9 mouse cellular contexts compared by ENCODE assay signal in the genomic region with DNA sequence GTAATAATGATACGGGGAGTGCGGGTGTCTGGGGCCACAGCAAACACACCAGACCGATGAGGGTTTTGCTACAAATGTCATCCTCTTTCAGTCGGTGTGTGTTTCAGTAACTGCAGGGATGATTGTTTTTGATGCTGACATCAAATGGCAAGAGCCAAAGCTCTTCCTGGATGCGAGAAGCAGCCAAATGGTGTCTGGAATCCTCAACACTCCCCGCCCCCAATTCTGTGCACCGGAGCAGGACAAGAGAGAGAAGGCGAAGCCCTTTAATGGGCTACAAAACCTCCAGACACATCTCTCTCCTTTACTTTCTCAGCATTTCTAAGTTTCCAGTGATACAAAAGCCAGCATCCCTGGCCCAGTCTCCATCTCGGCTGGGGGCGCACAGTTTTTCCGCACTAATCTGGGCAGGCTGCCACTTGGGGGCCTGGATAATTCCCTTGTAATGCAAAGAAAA.
DNase-seq lines count a peak whose midpoint lies in the region; ATAC-seq and TF ChIP-seq lines count a peak whose summit lies in the region.
"Had no signal": no experiment of that assay in that cellular context is flagged by ENCODE, and none has a peak within 500 bp of the region (broad histone marks: within the 10 kb centered on the region; RNA-seq: fewer than 3 reads in every experiment).

No protein-coding gene starts in this region.

- ATAC-seq in cerebellum, adult (ENCODE audit: insufficient number of reproducible peaks, low FRiP score, low TSS enrichment) = no peak
- ATAC-seq in lung, embryonic 14.5 days (ENCODE audit: insufficient read depth) = no peak
- ATAC-seq in limb, embryonic 12.5 days (ENCODE audit: insufficient number of reproducible peaks, insufficient read depth, low FRiP score, low TSS enrichment, low read depth) = no peak
- ATAC-seq in monocyte, adult 5-6 weeks (replicated peaks; ENCODE audit: insufficient number of reproducible peaks, low FRiP score, low TSS enrichment, poor library complexity, severe bottlenecking) = no peak
- ATAC-seq: activated CD4-positive, CD25-positive, alpha-beta regulatory T cell, adult 4 months had no signal

- intact Hi-C loops in gastrocnemius, postnatal 14 days (cut with DNase I; ENCODE audit: low total_unique reads) = no loop called here

- DNase-seq in cerebellum, adult 2 months = peak; percentile 20
- DNase-seq in lung, embryonic 14.5 days = peak; percentile 23
- no peak for DNase-seq in lung, adult 2 months
- DNase-seq in gastrocnemius, postnatal 14 days = no peak
- DNase-seq in left cerebral cortex, adult 11 months (ENCODE audit: low spot score) = no peak

- no peaks in the 10 kb centered on the region for H3K27me3 ChIP-seq in cerebellum, adult 2 months (ENCODE audit: control insufficient read depth, insufficient read depth, low read length)
- no peaks in the 10 kb centered on the region for H3K27me3 ChIP-seq in lung, embryonic 14.5 days (ENCODE audit: insufficient read depth, low read length)
- peaks cover 6% of the 10 kb centered on the region; the same call in 1 of the 2 replicates for H3K27me3 ChIP-seq in limb, embryonic 12.5 days

- no peak overlapping the region for H3K27ac ChIP-seq in cerebellum, adult 2 months (ENCODE audit: insufficient read depth, low read length)
- H3K27ac ChIP-seq in lung, embryonic 14.5 days (ENCODE audit: low read depth) = no peak overlapping the region
- no peak overlapping the region for H3K27ac ChIP-seq in limb, embryonic 12.5 days

- no peak for TF ChIP-seq POLR2A in cerebellum, adult 2 months (IDR thresholded peaks at IDR 0.05; ENCODE audit: borderline replicate concordance, insufficient read depth, low read length)
- no peak for TF ChIP-seq POLR2A in lung, adult 2 months (IDR thresholded peaks at IDR 0.05; ENCODE audit: borderline replicate concordance, extremely low read depth, low read depth, low read length)

- H3K9ac ChIP-seq in lung, embryonic 14.5 days = no peak overlapping the region
- H3K9ac ChIP-seq in limb, embryonic 12.5 days (replicated peaks) = no peak overlapping the region

- WGBS in cerebellum, adult 2 months = 10% methylated on average over 11 of the region's 11 CpGs
- WGBS in lung, embryonic 14.5 days = 16% methylated on average over 11 of the region's 11 CpGs
- WGBS in lung, adult 2 months = 68% methylated on average over 11 of the region's 11 CpGs
- WGBS in limb, embryonic 12.5 days = 11% methylated on average over 11 of the region's 11 CpGs

- no peaks in the 10 kb centered on the region for H3K36me3 ChIP-seq in lung, embryonic 14.5 days (ENCODE audit: insufficient read depth)
- no peaks in the 10 kb centered on the region for H3K36me3 ChIP-seq in limb, embryonic 12.5 days

- no peaks in the 10 kb centered on the region for H3K4me1 ChIP-seq in cerebellum, adult 2 months (ENCODE audit: control insufficient read depth, insufficient read depth, low read length)
- H3K4me1 ChIP-seq in lung, embryonic 14.5 days (ENCODE audit: insufficient read depth) = no peaks in the 10 kb centered on the region
- H3K4me1 ChIP-seq in lung, adult 2 months (ENCODE audit: control insufficient read depth, insufficient read depth, low read length) = no peaks in the 10 kb centered on the region
- peaks cover 16% of the 10 kb centered on the region; the same call in 1 of the 2 replicates for H3K4me1 ChIP-seq in limb, embryonic 12.5 days (replicated peaks)

- TF ChIP-seq CTCF in cerebellum, adult 2 months (IDR thresholded peaks at IDR 0.05; ENCODE audit: borderline replicate concordance, insufficient read depth, low read depth, low read length) = no peak
- no peak for TF ChIP-seq CTCF in lung, embryonic 14.5 days (IDR thresholded peaks at IDR 0.05; ENCODE audit: low read depth)
- no peak for TF ChIP-seq CTCF in lung, adult 2 months (IDR thresholded peaks at IDR 0.05; ENCODE audit: insufficient read depth, low read length)

- no peak overlapping the region for H3K4me3 ChIP-seq in cerebellum, adult 2 months (replicated peaks; ENCODE audit: insufficient read depth, low read depth, low read length)
- no peak overlapping the region for H3K4me3 ChIP-seq in lung, embryonic 14.5 days (ENCODE audit: low read depth, low read length)
- H3K4me3 ChIP-seq in lung, adult 2 months (replicated peaks; ENCODE audit: extremely low read depth, low read depth, low read length) = no peak overlapping the region
- H3K4me3 ChIP-seq in limb, embryonic 12.5 days (replicated peaks) = no peak overlapping the region

- no peaks in the 10 kb centered on the region for H3K9me3 ChIP-seq in lung, embryonic 14.5 days (ENCODE audit: low read depth, low read length)
- no peaks in the 10 kb centered on the region for H3K9me3 ChIP-seq in limb, embryonic 12.5 days

- H3K4me2 ChIP-seq in lung, embryonic 14.5 days = no peak overlapping the region
- H3K4me2 ChIP-seq in limb, embryonic 12.5 days = peak overlapping the region; percentile 40

Comparison
In these comparisons a context has a peak if more than half of its experiments do, and no peak if none do; other contexts are left out.
1. DNase-seq: peak in cerebellum, adult 2 months (2 of 2) and lung, embryonic 14.5 days (single experiment); none in lung, adult 2 months (single experiment), gastrocnemius, postnatal 14 days (single experiment) and left cerebral cortex, adult 11 months (single experiment).